17 mouse cellular contexts compared by ENCODE assay signal in the genomic region with DNA sequence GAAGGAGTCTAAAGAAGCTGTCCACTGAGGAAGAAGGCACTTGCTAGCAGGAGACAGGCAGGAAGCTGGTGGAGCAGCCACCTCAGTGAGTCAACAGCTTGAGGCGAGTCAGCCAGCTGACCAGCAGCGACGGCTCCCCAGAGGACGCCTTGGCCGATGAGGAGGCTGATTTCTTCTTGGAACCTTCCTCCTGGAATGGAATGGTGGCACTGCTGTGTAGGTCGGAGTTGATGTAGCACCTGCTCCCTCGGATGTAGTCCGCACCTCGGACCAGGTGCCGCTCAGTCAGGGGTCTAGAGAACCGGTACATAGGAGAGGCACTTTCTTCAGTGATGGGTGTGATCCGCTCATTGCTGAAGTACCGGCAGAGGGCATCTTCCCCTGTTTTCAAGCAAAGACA.
DNase-seq lines count a peak whose midpoint lies in the region; ATAC-seq and TF ChIP-seq lines count a peak whose summit lies in the region.
"Had no signal": no experiment of that assay in that cellular context is flagged by ENCODE, and none has a peak within 500 bp of the region (broad histone marks: within the 10 kb centered on the region; RNA-seq: fewer than 3 reads in every experiment).

No protein-coding gene starts in this region.

- H3K4me1 ChIP-seq in cerebellum, adult 2 months (ENCODE audit: control insufficient read depth, insufficient read depth, low read length): peaks cover 27% of the 10 kb centered on the region
- H3K4me1 ChIP-seq in embryonic fibroblast, embryonic 13.5 days (ENCODE audit: control insufficient read depth, insufficient read depth, low read length): peaks cover 24% of the 10 kb centered on the region
- peaks cover 14% of the 10 kb centered on the region; the same call in 1 of the 2 replicates for H3K4me1 ChIP-seq in kidney, embryonic 14.5 days (ENCODE audit: control insufficient read depth, insufficient read depth, low read length)
- H3K4me1 ChIP-seq: liver, embryonic 13.5 days; midbrain, embryonic 13.5 days had no signal

- H3K4me3 ChIP-seq in cerebellum, adult 2 months (replicated peaks; ENCODE audit: insufficient read depth, low read depth, low read length): no peak overlapping the region
- H3K4me3 ChIP-seq in embryonic fibroblast, embryonic 13.5 days (ENCODE audit: insufficient read depth, low read length): no peak overlapping the region
- H3K4me3 ChIP-seq in kidney, embryonic 14.5 days (ENCODE audit: low read length): no peak overlapping the region
- H3K4me3 ChIP-seq: forebrain, embryonic 10.5 days; liver, embryonic 13.5 days; lung, embryonic 15.5 days; midbrain, embryonic 13.5 days had no signal

- peak; percentile 25 for DNase-seq in gastrocnemius, adult 18-20 months (ENCODE audit: low spot score)
- DNase-seq in gastrocnemius, postnatal 4 days (ENCODE audit: low spot score in 2 of 2): no peak
- DNase-seq in NIH3T3 (ENCODE audit: low read depth): peak; percentile 49
- peak; percentile 73 to 79 for DNase-seq in cerebellum, adult 2 months
- no peak for DNase-seq in right cerebral cortex, postnatal 25 days
- DNase-seq: gastrocnemius, postnatal 25 days; kidney, adult 11 months; kidney, postnatal 10 days; liver, embryonic 13.5 days; retina, postnatal 1 day had no signal

- ATAC-seq in kidney, embryonic 14.5 days (ENCODE audit: low FRiP score, low TSS enrichment): no peak
- ATAC-seq: hindbrain, embryonic 16.5 days; midbrain, embryonic 13.5 days had no signal

- 18% methylated on average over 13 of the region's 13 CpGs for WGBS in cerebellum, adult 2 months
- WGBS in kidney, embryonic 14.5 days: 93% methylated on average over 13 of the region's 13 CpGs

- no peaks in the 10 kb centered on the region for H3K27me3 ChIP-seq in cerebellum, adult 2 months (ENCODE audit: control insufficient read depth, insufficient read depth, low read length)
- H3K27me3 ChIP-seq in kidney, embryonic 14.5 days (ENCODE audit: control insufficient read depth, insufficient read depth, low read length): no peaks in the 10 kb centered on the region
- H3K27me3 ChIP-seq: liver, embryonic 13.5 days; lung, embryonic 15.5 days; midbrain, embryonic 13.5 days had no signal

- no peaks in the 10 kb centered on the region for H3K9me3 ChIP-seq in kidney, embryonic 14.5 days (ENCODE audit: control insufficient read depth, low read length)
- H3K9me3 ChIP-seq: forebrain, embryonic 10.5 days; liver, embryonic 13.5 days; lung, embryonic 15.5 days; midbrain, embryonic 13.5 days had no signal

- peaks cover 23% of the 10 kb centered on the region for H3K36me3 ChIP-seq in kidney, embryonic 14.5 days (ENCODE audit: control insufficient read depth, insufficient read depth, low read length)

- no peak for TF ChIP-seq POLR2A in cerebellum, adult 2 months (IDR thresholded peaks at IDR 0.05; ENCODE audit: borderline replicate concordance, insufficient read depth, low read length)
- TF ChIP-seq POLR2A in embryonic fibroblast, embryonic 13.5 days (IDR thresholded peaks at IDR 0.05; ENCODE audit: low read depth, low read length): no peak

- peak; percentile 32; the same call in 1 of the 2 replicates for TF ChIP-seq CTCF in cerebellum, adult 2 months (IDR thresholded peaks at IDR 0.05; ENCODE audit: borderline replicate concordance, insufficient read depth, low read depth, low read length)
- no peak for TF ChIP-seq CTCF in embryonic fibroblast, embryonic 13.5 days (IDR thresholded peaks at IDR 0.05; ENCODE audit: borderline replicate concordance, insufficient read depth, low read length)

- no peak overlapping the region for H3K9ac ChIP-seq in kidney, embryonic 14.5 days (ENCODE audit: low read depth, low read length)
- H3K9ac ChIP-seq: liver, embryonic 13.5 days; lung, embryonic 15.5 days; midbrain, embryonic 13.5 days had no signal

- peak overlapping the region; percentile 54 for H3K27ac ChIP-seq in cerebellum, adult 2 months (ENCODE audit: insufficient read depth, low read length)
- H3K27ac ChIP-seq in embryonic fibroblast, embryonic 13.5 days (ENCODE audit: insufficient read depth, low read length): peak overlapping the region; percentile 91
- H3K27ac ChIP-seq in kidney, embryonic 14.5 days (ENCODE audit: low read depth, low read length): no peak overlapping the region
- H3K27ac ChIP-seq: forebrain, embryonic 10.5 days; liver, embryonic 13.5 days; lung, embryonic 15.5 days; midbrain, embryonic 13.5 days had no signal

- H3K4me2 ChIP-seq in kidney, embryonic 14.5 days (replicated peaks; ENCODE audit: low read depth, low read length): no peak overlapping the region
- H3K4me2 ChIP-seq: heart, embryonic 11.5 days; liver, embryonic 13.5 days; lung, embryonic 15.5 days; midbrain, embryonic 13.5 days had no signal

Comparison
In these comparisons a context has a peak if more than half of its experiments do, and no peak if none do; other contexts are left out.
1. DNase-seq: peak in gastrocnemius, adult 18-20 months (single experiment), NIH3T3 (single experiment) and cerebellum, adult 2 months (2 of 2); none in gastrocnemius, postnatal 4 days (0 of 2) and right cerebral cortex, postnatal 25 days (single experiment).